Mouse (Mus musculus): ENCODE measurements around the gene Glrx5. TPM values are rescaled to one million over a fixed set of nuclear protein-coding genes. Genes with fewer than 3 reads are reported as not detected.

Gene Glrx5
- 73.7 and 88.8 TPM in 2 replicates for polyA plus RNA-seq (2012; rRNA removed)

GRCm38 (mm10) chr12:105032147-105032831 is at the start of gene Glrx5:
Glrx5 (plus strand) TSS chr12:105032688.

GRCm38 (mm10) chr12:105009370-105010212 is 22.9 kb upstream of the Glrx5 start, which contains the start of gene Syne3:
Syne3 (minus strand) TSS chr12:105009809.

Other genes starting within 250 kb of the Glrx5 start
- 3.1 and 3.2 TPM in 2 replicates for gene Clmn, start 167.6 kb upstream of the Glrx5 start, polyA plus RNA-seq (2012; rRNA removed)
- gene Syne3, start 22.9 kb upstream of the Glrx5 start, polyA plus RNA-seq (2012; rRNA removed) = 0.40 TPM in 2 replicates
- gene Tcl1b2, start 113.3 kb downstream of the Glrx5 start, polyA plus RNA-seq (2012; rRNA removed) = 0.13 TPM in 1 of 2 replicates, not detected in the other
- not detected in 2 replicates for gene Tcl1b1, start 127.0 kb downstream of the Glrx5 start, polyA plus RNA-seq (2012; rRNA removed)
- gene Tcl1b5, start 143.7 kb downstream of the Glrx5 start, polyA plus RNA-seq (2012; rRNA removed) = not detected in 2 replicates
- not detected in 2 replicates for gene Tcl1b3, start 158.4 kb downstream of the Glrx5 start, polyA plus RNA-seq (2012; rRNA removed)
- not detected in 2 replicates for gene Tcl1b4, start 169.3 kb downstream of the Glrx5 start, polyA plus RNA-seq (2012; rRNA removed)
- gene Tcl1, start 190.1 kb downstream of the Glrx5 start, polyA plus RNA-seq (2012; rRNA removed) = not detected in 2 replicates